Mouse (Mus musculus) urinary bladder, adult 2 months (tissue): ENCODE data around the gene Txndc17. TPM values are rescaled to one million over a fixed set of nuclear protein-coding genes. Genes with fewer than 3 reads are reported as not detected.

Source experiments
- DNase-seq: peaks from one replicate; pipeline ENCODE4 v3.0.0; 2022; ENCODE audit warnings: low spot score
- polyA plus RNA-seq: library from polyadenylated mRNA; depleted of rRNA; stranded (reverse); fragments of >200 nt; gene quantifications from 2 replicates; pipeline ENCODE4 v1.2.3, GENCODE M21; 2012; rRNA removed

Txndc17 gene
- polyA plus RNA-seq, 1 experiment, result 164 TPM

DNA sequence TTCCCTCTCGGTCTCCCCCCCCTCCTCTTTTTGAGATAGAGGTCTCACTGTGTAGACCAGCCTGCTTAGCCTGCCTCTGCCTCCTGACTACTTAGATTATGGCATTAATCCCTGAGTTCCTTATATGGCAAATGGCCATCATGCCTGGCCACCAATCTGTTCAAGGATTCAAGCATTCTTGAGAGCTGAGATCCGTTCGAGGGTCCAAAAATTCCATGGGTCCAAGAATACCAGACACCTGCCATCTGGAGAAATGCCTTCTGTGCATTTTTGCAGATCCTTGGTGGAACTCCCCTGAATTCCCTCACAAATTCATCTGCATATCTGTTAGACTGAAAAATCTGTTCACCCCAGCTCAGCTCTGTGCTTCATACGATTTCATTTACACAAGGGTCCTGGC, 16.1 kb downstream of the Txndc17 start:
- DNase-seq, result no peak

DNA sequence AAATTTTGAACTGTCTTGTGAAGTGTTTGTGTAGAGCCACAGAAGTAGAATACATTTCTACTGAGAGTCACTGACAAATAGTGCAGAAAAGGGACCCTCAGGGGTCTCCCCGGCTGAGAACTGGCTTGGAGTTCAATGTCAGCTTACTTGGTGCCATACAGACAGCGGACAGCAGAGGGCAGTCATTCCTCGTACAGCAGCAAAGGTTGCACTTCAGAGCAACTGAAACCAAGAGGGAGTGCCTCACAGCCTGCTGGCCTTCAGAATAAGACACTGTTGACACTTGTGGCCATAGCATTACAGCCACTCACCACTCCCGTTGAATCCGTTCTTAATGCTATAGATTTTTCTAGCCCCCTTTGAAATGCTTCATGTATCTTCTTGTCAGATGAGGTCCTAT, 17.5 kb downstream of the Txndc17 start:
- DNase-seq, result peak; percentile 37

DNA sequence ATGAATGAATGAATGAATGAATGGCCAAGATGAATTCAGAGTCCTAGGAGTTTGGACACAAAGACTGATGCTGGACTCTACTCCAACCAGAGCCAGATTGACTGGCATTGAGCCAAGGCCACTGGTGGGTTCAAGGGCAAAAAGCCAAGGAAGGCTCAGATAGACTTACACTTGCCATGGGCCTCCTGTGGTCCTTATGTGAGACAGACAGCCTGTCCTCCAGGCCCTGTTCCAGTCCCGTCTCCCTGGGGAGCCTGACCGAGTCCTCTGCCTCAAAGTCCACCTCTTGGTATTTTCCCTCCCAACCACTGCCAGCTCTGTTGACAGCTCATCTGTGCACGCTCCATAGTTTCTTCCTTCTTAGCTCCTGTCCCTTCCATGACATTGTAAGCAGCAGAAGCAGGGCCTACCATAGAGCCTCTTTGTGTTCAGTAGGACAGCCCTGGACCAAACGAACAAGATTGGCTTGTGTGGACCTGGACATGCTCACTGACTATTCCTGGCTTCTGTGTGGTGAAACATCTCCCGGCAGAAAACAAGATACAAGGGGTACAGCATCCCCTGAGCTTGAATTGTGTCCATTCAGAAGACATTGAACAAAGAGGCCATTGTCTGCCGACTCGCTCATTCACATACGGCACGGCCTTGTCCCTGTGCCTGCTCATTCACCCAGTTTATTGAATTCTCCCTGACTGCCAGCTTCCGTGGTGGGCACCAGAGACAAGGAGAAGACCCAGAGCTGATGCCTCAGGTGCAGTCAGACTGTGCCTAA, 18.9 kb downstream of the Txndc17 start:
- DNase-seq, result no peak

DNA sequence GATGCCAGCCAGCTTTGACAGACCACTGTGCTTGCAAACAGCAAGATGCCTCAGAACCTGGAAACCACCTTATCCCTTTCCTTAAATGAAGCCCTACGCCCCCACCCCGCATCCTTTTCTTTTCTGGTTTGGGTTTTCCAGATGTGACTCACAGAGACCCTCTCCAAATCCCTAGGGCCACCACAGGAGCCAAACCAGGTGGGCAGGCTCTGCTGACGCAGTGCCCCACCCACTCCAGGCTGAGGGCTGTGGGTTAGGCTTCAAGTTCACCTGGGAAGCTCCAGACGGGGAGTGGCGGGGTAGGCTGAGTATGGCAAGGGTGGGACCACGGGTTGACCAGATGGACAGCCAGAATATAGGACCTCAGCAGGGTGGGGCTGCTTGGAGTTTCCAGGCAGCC, 19.6 kb downstream of the Txndc17 start:
- DNase-seq, result no peak

DNA sequence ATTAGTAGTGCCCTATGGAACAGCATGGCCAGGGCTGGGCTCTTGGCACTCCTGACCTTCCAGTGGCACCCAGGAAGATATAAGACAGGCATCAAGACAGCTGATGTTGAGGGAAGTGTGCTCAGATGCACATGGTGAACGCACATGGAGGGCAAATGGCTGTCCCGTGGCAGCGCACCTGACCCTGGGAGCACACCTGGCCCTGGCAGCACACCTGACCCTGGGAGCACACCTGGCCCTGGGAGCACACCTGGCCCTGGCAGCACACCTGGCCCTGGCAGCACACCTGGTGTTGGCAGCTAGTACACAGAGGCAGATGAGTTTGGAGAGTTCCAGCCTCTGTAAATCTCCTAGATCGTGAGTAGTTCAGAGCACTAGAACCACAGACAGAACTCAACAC, 21.2 kb downstream of the Txndc17 start:
- no peak for DNase-seq

DNA sequence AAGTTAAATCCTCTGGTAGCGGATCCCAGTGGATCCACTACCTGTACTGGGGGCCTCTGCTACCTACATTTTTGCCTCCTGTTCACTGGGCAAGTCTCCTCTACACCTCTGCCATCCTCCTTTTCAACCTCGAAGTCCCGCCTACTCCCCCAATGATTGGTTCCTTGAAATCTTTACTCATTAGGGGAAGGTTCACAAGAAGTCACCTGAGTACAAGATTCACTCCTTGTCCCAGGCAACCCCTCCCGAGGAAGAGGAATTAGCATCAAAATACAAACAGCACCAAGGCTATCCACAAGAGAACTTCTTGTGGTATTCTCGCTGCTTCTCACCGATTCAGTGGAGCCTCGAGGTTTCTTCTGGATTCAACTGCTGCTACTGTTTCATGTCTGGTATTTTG, 24.7 kb downstream of the Txndc17 start:
- DNase-seq, result no peak

DNA sequence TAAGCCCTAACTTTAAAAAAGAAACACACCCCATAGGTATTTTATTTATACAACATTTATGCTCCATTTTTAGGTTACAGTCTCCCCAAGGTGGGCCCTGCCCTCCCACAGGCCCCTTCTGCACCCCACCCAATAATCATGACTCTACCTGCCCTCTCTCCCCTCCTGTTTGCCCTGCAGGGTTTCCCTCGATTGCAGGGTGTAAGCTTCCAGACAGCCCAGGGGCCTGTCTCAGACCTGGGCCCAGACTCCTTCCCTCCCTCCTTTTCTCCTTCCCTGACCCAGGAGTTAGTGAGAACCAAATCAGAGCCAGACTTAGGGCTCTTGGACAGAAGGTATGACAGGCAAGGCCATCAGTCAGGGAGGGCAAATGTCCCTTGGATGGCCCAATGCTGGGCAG, 25.6 kb downstream of the Txndc17 start:
- no peak for DNase-seq

DNA sequence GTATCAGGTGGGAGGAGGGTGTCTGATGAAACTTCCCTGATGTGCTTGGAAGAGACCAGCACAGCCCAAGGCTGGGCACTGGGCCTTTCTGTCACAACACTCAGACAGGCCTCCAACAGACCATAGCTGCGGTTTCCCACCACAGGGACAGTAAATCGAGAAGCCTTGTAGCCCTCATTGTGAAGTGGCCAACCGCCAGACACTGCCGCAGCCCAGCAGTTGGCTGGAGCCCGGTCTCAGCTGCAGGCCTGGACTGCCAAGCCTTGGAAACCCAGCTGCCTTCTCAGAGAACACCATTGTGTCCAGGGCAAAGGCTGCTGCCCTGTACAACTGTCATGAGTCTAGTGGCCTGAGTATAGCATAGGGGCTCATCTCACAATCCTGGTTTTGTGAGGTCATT, 26.7 kb downstream of the Txndc17 start:
- DNase-seq, result no peak

DNA sequence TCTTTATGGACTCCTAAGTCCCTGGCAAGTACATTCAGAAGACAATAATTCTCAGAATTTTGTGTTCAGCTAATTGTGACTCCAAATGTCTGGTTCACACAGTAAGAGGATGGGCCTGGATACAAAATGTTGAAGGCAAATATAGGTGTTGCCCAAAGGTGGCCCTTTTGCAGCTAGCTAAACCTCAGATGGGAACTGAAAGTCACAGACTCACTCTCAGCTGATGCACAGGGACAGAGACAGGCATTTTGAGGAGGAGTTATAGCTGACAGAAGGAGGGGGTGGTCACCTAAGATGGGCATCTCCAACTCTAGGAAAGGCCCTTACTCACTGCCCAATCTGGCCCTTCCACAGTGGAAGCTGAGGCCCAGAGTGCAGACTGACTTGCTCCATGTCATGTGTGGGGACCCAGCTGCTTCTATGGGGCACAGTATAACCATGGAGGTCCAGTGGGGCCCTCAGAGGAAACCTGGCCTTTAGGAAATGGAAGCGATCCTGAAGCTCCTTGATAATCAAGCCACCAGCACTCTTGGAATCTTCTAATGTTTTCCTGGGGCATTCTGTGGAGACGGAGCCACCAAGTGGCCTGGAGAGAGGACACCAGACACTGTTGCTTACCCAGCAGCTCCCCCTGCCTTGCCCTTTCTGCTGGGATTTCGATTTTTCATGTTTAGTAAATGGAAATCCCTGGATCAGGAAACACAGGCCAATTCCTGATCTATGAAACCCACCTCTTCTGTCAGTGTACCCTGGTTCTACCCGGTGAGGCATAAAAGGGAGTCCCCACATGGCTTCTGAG, 32.9 kb downstream of the Txndc17 start:
- no peak for DNase-seq

DNA sequence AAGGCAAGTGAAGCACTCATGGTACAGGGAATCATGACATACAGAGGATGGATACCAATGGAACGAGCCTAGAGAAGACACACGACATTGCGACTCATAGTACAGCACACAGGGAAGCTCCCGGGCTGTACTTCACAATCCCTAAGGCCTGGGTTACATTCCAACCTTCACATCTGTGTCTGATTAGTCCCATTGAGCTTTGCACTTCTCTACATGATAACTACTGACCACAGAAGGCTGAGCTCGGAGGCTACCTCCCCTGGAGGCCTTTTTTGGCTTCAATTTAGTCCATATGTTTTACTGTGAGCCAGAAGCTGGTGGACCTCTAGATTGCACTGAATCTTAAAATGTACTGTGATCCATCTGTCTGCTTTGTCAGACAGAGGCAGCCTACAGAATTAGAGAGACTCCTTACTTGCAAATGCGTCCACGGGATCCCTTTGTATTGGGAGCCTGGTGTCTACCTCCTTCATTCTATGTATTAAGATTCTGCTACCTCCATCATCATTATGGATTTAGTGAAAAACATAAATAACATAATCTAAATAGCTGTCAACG, 37.9 kb downstream of the Txndc17 start:
- DNase-seq, result no peak

DNA sequence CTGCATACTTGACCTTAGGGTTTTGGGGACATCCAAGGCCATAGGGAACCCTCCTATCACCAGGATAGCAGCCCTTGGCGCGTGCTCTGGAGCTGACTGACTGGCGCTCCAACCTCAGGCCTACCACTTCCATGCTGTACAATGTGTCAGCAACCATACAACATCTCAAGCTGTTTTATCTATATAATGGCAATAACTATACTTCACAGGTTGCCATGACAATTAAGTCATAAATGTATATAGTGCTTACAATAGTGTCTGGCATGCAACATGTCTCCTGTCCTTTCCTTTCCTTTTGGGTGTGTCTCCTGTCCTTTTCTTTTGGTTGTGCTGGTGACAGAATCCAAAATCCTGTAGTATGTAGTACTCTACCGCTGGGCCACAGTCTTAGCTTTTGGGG, 48.3 kb downstream of the Txndc17 start:
- no peak for DNase-seq

DNA sequence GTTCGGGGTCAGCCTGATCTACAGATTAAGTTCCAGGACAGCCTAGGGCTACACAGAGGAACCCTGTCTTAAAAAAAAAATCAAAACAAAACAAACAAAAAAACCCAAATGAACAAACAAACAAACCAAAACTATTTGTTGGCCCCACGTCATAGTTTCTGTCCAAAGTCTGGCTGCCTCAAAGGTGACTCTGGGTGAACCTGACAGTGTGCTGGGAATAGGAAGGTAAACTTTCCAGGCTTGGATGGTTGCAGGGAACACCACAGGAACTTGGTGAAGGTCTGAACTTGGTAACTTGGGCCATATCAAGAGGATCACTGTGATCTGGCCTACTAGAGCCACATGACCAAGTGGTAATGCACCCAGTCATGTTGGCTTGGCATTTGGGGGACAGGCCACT, 49.1 kb downstream of the Txndc17 start:
- DNase-seq, result no peak

Other genes with a start within 250 kb of the Txndc17 start
- 0.32 and 0.41 TPM in 2 replicates for gene Aipl1, start 170.0 kb upstream of the Txndc17 start, polyA plus RNA-seq
- gene Pimreg, start 165.5 kb upstream of the Txndc17 start, polyA plus RNA-seq, result 2.8 and 3.2 TPM in 2 replicates
- 9.6 and 9.9 TPM in 2 replicates for gene Pitpnm3, start 71.8 kb upstream of the Txndc17 start, polyA plus RNA-seq
- 0.43 and 0.84 TPM in 2 replicates for gene Gm43951, start 707 bp upstream of the Txndc17 start, polyA plus RNA-seq
- 10.7 and 10.8 TPM in 2 replicates for gene 4933427D14Rik, start 88 bp upstream of the Txndc17 start, polyA plus RNA-seq
- 17.7 and 25.5 TPM in 2 replicates for gene Med31, start 8.0 kb downstream of the Txndc17 start, polyA plus RNA-seq
- 0.16 and 0.39 TPM in 2 replicates for gene Slc13a5, start 59.7 kb downstream of the Txndc17 start, polyA plus RNA-seq
- 34.1 and 37.8 TPM in 2 replicates for gene Xaf1, start 94.1 kb downstream of the Txndc17 start, polyA plus RNA-seq
- 0.07 and 0.10 TPM in 2 replicates for gene Fbxo39, start 106.9 kb downstream of the Txndc17 start, polyA plus RNA-seq
- 0.09 and 0.17 TPM in 2 replicates for gene Tekt1, start 154.9 kb downstream of the Txndc17 start, polyA plus RNA-seq
- 5.3 and 6.7 TPM in 2 replicates for gene Smtnl2, start 204.2 kb downstream of the Txndc17 start, polyA plus RNA-seq
- 3.6 and 3.7 TPM in 2 replicates for gene Ggt6, start 228.0 kb downstream of the Txndc17 start, polyA plus RNA-seq
- gene Mybbp1a, start 233.8 kb downstream of the Txndc17 start, polyA plus RNA-seq, result 55.1 and 75.5 TPM in 2 replicates